Mouse (Mus musculus) embryo, embryonic 10 days (tissue): ENCODE data around the gene Commd2.

ENCODE experiments used
- DNase-seq: peaks from one replicate; pipeline ENCODE4 v3.0.0-alpha.2; 2015; ENCODE audit warnings: low spot score

The Commd2 gene

GRCm38 (mm10) chr3:57615652-57616051 is 35.9 kb downstream of the Commd2 start:
- DNase-seq, result no peak

- DNase-seq, result no peak
Measured at GRCm38 (mm10) chr3:57612430-57612997, 39.0 kb downstream of the Commd2 start.

- DNase-seq, result no peak
Measured at GRCm38 (mm10) chr3:57611776-57612175, 39.7 kb downstream of the Commd2 start.

GRCm38 (mm10) chr3:57604618-57605015 is 46.9 kb downstream of the Commd2 start:
- no peak for DNase-seq

GRCm38 (mm10) chr3:57603891-57604617 is 47.5 kb downstream of the Commd2 start:
- DNase-seq, result no peak

- no peak for DNase-seq
Measured at GRCm38 (mm10) chr3:57602610-57603009, 48.9 kb downstream of the Commd2 start.

- DNase-seq, result no peak
Measured at GRCm38 (mm10) chr3:57596566-57596965, 54.9 kb downstream of the Commd2 start.

GRCm38 (mm10) chr3:57595506-57595905 is 56.0 kb downstream of the Commd2 start:
- no peak for DNase-seq
